Mouse (Mus musculus): ENCODE results near the gene Kif9.
A peak's percentile ranks its signal among the peaks of the same experiment; 100 is the strongest.

Gene Kif9

GRCm38 (mm10) chr9:110529002-110529737, 52.4 kb downstream of the Kif9 start:
- DNase-seq, result no peak

GRCm38 (mm10) chr9:110530650-110531049, 53.9 kb downstream of the Kif9 start:
- no peak for DNase-seq

- no peak for DNase-seq
Measured at GRCm38 (mm10) chr9:110531151-110531791, 54.5 kb downstream of the Kif9 start.

GRCm38 (mm10) chr9:110531914-110532489, 55.2 kb downstream of the Kif9 start:
- peak; percentile 95 for DNase-seq

DNA sequence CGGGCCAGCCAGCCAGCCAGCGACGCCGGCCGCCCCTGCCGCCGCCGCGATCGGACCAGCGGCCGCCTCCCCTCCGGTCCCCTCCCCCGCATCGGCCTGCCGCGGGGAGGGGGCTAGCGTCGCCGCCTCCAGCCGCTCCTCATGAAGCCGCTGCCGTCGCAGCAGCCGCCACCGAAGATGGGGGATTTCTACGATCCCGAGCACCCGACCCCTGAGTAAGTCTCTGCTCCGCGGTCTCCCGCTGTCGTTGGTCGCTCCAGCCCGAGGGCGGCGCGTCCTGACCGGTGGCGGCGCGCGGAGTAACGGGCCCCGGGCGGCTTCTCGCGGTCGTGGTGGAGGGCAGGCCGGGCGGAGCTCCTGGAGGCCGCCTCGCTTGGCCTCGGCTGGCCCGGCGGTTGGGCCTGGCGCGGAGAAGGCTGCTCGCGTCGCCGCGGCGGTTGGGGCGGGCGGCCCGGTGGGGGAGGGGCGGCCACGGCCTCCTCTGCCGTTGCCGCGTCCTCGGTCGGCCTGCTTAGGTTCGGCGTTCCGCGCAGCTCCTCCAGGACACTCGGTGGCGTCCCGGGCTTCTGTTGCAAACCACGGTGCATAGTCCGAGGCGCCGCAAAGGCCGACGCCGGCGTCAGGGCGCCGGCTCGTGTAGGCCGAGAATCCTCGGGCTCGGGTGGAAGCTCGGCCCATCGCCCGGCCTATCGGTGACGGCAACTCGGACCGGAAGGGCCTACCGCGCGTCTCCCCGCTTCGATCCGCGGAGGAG, 56.0 kb downstream of the Kif9 start, which contains the start of gene Setd2:
Setd2 (plus strand) TSS at position 60 of the 754 bp plus-strand sequence.
- DNase-seq, result peak; percentile 62

DNA sequence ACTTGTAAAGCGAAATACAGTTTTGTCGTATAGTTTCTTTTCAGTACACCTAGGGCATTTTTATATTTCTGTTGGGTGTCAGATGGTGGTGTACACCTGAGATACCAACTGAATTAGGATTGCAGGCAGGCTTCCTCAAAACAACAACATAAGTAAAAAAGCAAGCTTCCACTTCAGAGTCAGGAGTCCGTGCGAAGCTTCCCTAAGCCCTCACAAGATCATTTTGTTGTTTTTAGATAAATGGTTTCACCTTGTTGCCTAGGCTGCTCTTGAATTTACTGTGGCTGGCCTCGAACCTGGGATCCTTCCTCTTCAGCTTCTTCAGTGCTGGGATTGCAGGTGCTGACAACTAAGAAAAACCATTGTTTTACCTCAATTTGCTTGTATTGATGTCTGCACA, 56.9 kb downstream of the Kif9 start:
- DNase-seq, result no peak

DNA sequence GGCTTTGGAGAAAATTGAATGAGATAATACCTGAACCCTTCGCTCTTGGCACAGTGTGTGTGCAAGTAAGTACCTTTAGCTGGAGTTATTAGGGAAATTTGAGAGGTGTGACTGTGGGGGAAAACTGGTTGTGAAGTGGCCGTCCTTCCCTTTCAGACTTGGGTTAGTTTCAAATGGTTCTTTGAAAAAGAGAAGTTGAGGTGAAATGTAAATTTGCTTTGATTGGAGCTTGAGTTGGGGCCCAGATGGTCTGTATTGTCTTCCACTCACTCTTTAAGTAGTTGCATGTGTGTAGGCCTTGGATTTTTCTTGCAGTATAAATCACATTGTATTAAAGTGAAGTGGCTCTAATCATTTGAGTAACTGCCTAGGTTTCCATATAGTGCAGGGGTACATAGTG, 58.4 kb downstream of the Kif9 start:
- DNase-seq, result no peak

- DNase-seq, result no peak
Measured at GRCm38 (mm10) chr9:110536636-110537035, 59.9 kb downstream of the Kif9 start.

- DNase-seq, result no peak
Measured at GRCm38 (mm10) chr9:110538511-110538910, 61.8 kb downstream of the Kif9 start.

DNA sequence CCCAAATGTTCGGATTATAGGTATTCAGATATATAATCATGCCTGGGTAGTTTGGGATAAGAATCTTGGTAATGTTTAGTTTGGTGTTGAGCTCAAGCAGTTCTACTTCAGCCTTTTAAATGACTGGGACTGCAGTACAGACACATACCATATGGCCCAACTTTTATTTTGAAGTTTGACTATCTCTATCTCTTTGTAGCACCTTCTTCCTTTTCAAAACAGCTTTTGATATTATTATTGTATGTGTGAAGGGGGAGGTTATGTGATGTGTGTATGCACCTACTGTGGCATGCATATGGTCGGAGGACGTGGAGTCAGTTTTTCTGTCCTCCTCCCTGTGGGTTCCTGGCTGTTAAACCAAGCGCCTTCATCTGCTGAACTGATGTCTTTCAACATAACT, 65.2 kb downstream of the Kif9 start:
- no peak for DNase-seq

GRCm38 (mm10) chr9:110548261-110548660, 71.5 kb downstream of the Kif9 start:
- DNase-seq, result no peak

DNA sequence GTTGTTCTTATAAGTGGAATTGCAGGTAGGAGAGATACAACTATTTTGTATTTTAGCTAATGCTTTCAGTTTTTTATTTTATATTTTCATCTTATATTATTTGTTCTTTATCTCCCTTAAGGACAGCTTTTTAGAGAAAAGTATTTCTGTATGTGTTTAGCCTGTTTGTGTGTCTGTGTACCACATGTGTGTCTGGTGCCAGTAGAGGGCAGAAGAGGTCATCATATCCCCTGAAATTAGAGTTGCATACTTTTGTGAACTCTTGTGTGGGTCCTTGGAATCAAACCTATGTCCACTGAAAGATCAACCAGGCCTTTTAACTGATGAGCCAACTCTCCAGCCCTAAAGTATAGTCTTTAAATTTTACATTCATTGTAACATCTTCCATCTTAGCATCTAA, 91.6 kb downstream of the Kif9 start:
- no peak for DNase-seq

All from right cerebral cortex, postnatal 14 days (tissue).